Mouse (Mus musculus) neural tube, embryonic 11.5 days (tissue): ENCODE data around the gene P3h1. TPM values are rescaled to one million over a fixed set of nuclear protein-coding genes. Genes with fewer than 3 reads are reported as not detected.

ENCODE experiments used
- ATAC-seq: fragments of 200-750 bp; cut with Nextera tagmentation; 2 replicates; pipeline ENCODE4 v1.8.0; 2017; ENCODE audit warnings: moderate number of reproducible peaks, mild to moderate bottlenecking, moderate TSS enrichment, moderate library complexity; ENCODE audit not compliant: insufficient read depth, low FRiP score, low TSS enrichment
- DNase-seq: peaks from one replicate; pipeline ENCODE4 v3.0.0-alpha.2; 2015; ENCODE audit warnings: low spot score
- H3K27ac ChIP-seq: fragments of 300-500 bp; sonication (generic); 2 replicates; pipeline ENCODE4 v1.5.1; 2014; ENCODE audit warnings: low read depth, mild to moderate bottlenecking, low read length
- H3K27me3 ChIP-seq: fragments of 300-500 bp; sonication (generic); 2 replicates; pipeline ENCODE4 v1.6.1; 2014; ENCODE audit warnings: mild to moderate bottlenecking, low read length, mixed read lengths; ENCODE audit not compliant: control insufficient read depth, insufficient read depth
- H3K36me3 ChIP-seq: fragments of 300-500 bp; sonication (generic); 2 replicates; pipeline ENCODE4 v1.6.1; 2014; ENCODE audit warnings: mild to moderate bottlenecking, low read length, moderate library complexity, mixed read lengths; ENCODE audit not compliant: control insufficient read depth, insufficient read depth
- H3K4me1 ChIP-seq: fragments of 300-500 bp; sonication (generic); 2 replicates; pipeline ENCODE4 v1.6.1; 2014; ENCODE audit warnings: low read length, mixed read lengths; ENCODE audit not compliant: control insufficient read depth, insufficient read depth
- H3K4me2 ChIP-seq: fragments of 300-500 bp; sonication (generic); 2 replicates; pipeline ENCODE4 v1.6.1; 2014; ENCODE audit warnings: low read depth, mild to moderate bottlenecking, moderate library complexity
- H3K4me3 ChIP-seq: fragments of 300-500 bp; sonication (generic); 2 replicates; pipeline ENCODE4 v1.5.1; 2014; ENCODE audit warnings: low read depth, low read length
- H3K9ac ChIP-seq: fragments of 300-500 bp; sonication (generic); 2 replicates; pipeline ENCODE4 v1.6.1; 2014; ENCODE audit warnings: mild to moderate bottlenecking, low read length
- H3K9me3 ChIP-seq: fragments of 300-500 bp; sonication (generic); 2 replicates; pipeline ENCODE4 v1.6.1; 2016; ENCODE audit warnings: low read length; ENCODE audit not compliant: control insufficient read depth
- WGBS: fragments of 180-500 bp; shearing (Covaris S2); extraction: QIAGEN DNeasy Blood & Tissue Kit; methylation state at CpG from one replicate; pipeline ENCODE4 v1.1.7; 2014; 5-methylcytosine and 5-hydroxymethylcytosine counted together
- polyA plus RNA-seq: library from polyadenylated mRNA; unstranded; fragments of >200 nt; fragmentation: Nextera tagmentation; extraction: Ambion mirVana; gene quantifications from 2 replicates; pipeline ENCODE4 v1.2.1, GENCODE M21; 2014

The P3h1 gene
- polyA plus RNA-seq, 1 experiment from 2014 or later: 21.3 TPM

GRCm38 (mm10) chr4:119244468-119245240 is 11.9 kb downstream of the P3h1 start:
- WGBS: 80% methylated on average over 22 of the region's 22 CpGs
- Histone ChIP-seq H3K36me3 (peaks cover 8% of the 10 kb centered on the region), H3K4me2 (no peak overlapping the region), H3K27ac (no peak overlapping the region), H3K27me3 (no peaks in the 10 kb centered on the region), H3K4me3 (no peak overlapping the region), H3K9me3 (no peaks in the 10 kb centered on the region), H3K4me1 (peaks cover 4% of the 10 kb centered on the region; the same call in 1 of the 2 replicates), H3K9ac (no peak overlapping the region)
- no peak for ATAC-seq
- no peak for DNase-seq

DNA sequence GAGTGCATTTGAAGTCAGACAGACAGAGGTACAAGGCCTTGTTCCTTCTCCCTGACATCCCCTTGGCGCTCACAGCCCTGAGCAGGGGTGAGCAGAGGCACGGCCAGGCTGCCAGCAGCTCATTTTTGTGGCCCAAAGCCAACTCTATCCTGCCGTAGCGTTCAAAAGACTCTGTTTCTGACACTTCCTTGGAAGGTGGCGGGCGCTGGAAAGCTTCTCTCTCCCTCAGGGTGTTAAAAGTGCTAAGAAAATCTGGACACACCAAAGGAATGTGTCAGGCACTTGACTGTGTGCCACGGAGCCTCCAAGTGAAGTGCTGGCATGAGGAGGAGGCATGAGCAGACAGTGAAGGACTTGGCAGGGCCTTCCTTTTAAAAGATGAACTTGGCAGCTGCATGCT is 12.8 kb downstream of the P3h1 start:
- H3K27me3 ChIP-seq: no peaks in the 10 kb centered on the region
- DNase-seq (no peak), ATAC-seq (no peak)
- H3K9ac ChIP-seq: no peak overlapping the region
- no peaks in the 10 kb centered on the region for H3K9me3 ChIP-seq
- no peak overlapping the region for H3K27ac ChIP-seq
- peaks cover 8% of the 10 kb centered on the region for H3K36me3 ChIP-seq
- no peak overlapping the region for H3K4me2 ChIP-seq
- 89% methylated on average over 7 of the region's 7 CpGs for WGBS
- peaks cover 4% of the 10 kb centered on the region; the same call in 1 of the 2 replicates for H3K4me1 ChIP-seq
- H3K4me3 ChIP-seq: no peak overlapping the region

GRCm38 (mm10) chr4:119245961-119246360 is 13.2 kb downstream of the P3h1 start:
- Histone ChIP-seq H3K27ac (no peak overlapping the region), H3K9ac (no peak overlapping the region), H3K36me3 (peaks cover 8% of the 10 kb centered on the region), H3K9me3 (no peaks in the 10 kb centered on the region), H3K4me1 (peaks cover 4% of the 10 kb centered on the region; the same call in 1 of the 2 replicates), H3K27me3 (no peaks in the 10 kb centered on the region), H3K4me2 (no peak overlapping the region), H3K4me3 (no peak overlapping the region)
- DNase-seq: no peak
- no peak for ATAC-seq
- WGBS: 84% methylated on average over 9 of the region's 9 CpGs

DNA sequence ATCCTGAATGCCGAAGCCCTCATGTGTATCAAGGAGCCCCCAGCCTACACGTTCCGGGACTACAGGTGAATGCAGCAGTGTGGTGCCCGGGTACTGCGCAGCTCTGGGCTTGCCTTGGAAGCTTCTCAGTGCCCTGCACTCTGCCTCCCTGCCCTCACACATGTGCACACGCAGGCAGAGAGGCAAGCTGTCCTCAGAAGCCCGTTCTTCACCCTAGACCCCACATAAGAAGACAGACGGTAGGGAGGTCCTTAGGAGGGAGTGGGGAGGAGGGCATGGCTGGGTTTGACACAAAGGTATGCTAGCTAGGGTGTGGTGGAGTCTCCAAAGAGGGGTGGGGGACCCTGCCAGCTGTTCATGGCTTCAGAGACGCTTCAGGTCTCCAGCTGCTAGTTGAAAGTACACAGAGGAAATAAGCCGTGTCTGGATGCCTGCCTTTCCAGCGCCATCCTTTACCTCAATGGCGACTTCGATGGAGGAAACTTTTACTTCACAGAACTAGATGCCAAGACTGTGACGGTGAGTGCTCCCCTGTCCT is 14.0 kb downstream of the P3h1 start:
- H3K9ac ChIP-seq: no peak overlapping the region
- peaks cover 4% of the 10 kb centered on the region; the same call in 1 of the 2 replicates for H3K4me1 ChIP-seq
- peaks cover 8% of the 10 kb centered on the region for H3K36me3 ChIP-seq
- no peak overlapping the region for H3K27ac ChIP-seq
- no peak for DNase-seq
- H3K27me3 ChIP-seq: no peaks in the 10 kb centered on the region
- no peak overlapping the region for H3K4me3 ChIP-seq
- no peaks in the 10 kb centered on the region for H3K9me3 ChIP-seq
- 85% methylated on average over 14 of the region's 14 CpGs for WGBS
- no peak overlapping the region for H3K4me2 ChIP-seq
- ATAC-seq: no peak

DNA sequence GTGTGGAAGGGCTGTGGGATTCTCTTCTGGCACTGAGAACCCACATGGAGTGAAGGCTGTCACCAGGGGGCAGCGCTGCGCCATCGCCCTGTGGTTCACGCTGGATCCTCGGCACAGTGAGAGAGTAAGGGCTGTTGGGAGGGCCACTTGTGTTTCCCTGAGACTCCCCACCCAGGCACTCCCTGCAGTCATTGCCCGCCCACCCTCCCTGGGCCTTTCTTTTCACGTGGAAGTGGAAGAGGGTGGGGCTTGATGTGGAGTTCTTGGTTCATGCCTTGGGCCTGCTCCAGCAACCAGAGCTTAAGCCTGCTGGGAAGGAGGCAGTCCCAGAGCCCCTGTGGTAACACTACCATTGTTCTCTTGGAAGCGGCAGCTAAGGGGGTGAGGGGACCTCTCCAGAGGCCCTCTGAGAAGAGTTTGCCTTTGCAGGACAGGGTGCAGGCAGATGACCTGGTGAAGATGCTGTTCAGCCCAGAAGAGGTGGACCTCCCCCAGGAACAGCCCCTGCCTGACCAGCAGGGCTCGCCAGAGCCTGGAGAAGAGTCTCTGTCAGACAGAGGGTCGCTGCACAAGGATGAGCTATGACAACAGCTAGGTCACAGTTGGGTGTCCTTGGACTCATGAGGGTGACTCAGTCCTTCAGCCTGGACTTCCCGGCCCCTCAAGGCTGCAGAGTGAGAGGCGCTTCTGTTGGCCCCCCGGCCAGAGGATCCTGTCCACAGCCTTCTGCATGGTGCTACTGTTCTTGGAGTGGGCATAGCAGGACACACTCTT is 14.9 kb downstream of the P3h1 start:
- peaks cover 4% of the 10 kb centered on the region; the same call in 1 of the 2 replicates for H3K4me1 ChIP-seq
- H3K9me3 ChIP-seq: no peaks in the 10 kb centered on the region
- no peak overlapping the region for H3K4me3 ChIP-seq
- no peak overlapping the region for H3K27ac ChIP-seq
- H3K4me2 ChIP-seq: no peak overlapping the region
- WGBS: 37% methylated on average over 13 of the region's 13 CpGs
- no peaks in the 10 kb centered on the region for H3K27me3 ChIP-seq
- H3K9ac ChIP-seq: no peak overlapping the region
- DNase-seq (peak; percentile 78), ATAC-seq (peak; percentile 68)
- peaks cover 2% of the 10 kb centered on the region; the same call in 1 of the 2 replicates for H3K36me3 ChIP-seq

GRCm38 (mm10) chr4:119248407-119248965 is 15.8 kb downstream of the P3h1 start:
- no peak for DNase-seq
- H3K9ac ChIP-seq: no peak overlapping the region
- no peak overlapping the region for H3K4me2 ChIP-seq
- ATAC-seq: no peak
- H3K27me3 ChIP-seq: no peaks in the 10 kb centered on the region
- no peak overlapping the region for H3K27ac ChIP-seq
- peaks cover 4% of the 10 kb centered on the region; the same call in 1 of the 2 replicates for H3K4me1 ChIP-seq
- no peak overlapping the region for H3K4me3 ChIP-seq
- WGBS: 93% methylated on average over 11 of the region's 11 CpGs
- peaks cover 2% of the 10 kb centered on the region; the same call in 1 of the 2 replicates for H3K36me3 ChIP-seq
- H3K9me3 ChIP-seq: no peaks in the 10 kb centered on the region

- Histone ChIP-seq H3K36me3 (peaks cover 2% of the 10 kb centered on the region; the same call in 1 of the 2 replicates), H3K27me3 (no peaks in the 10 kb centered on the region), H3K4me1 (peaks cover 4% of the 10 kb centered on the region; the same call in 1 of the 2 replicates), H3K9ac (no peak overlapping the region), H3K4me2 (no peak overlapping the region), H3K27ac (no peak overlapping the region), H3K4me3 (no peak overlapping the region), H3K9me3 (no peaks in the 10 kb centered on the region)
- 69% methylated on average over 7 of the region's 7 CpGs for WGBS
- DNase-seq: no peak
- no peak for ATAC-seq
Measured at GRCm38 (mm10) chr4:119252025-119252808, 19.5 kb downstream of the P3h1 start.
